Comparison of ENCODE assay signal across 9 mouse cellular contexts in the genomic region with DNA sequence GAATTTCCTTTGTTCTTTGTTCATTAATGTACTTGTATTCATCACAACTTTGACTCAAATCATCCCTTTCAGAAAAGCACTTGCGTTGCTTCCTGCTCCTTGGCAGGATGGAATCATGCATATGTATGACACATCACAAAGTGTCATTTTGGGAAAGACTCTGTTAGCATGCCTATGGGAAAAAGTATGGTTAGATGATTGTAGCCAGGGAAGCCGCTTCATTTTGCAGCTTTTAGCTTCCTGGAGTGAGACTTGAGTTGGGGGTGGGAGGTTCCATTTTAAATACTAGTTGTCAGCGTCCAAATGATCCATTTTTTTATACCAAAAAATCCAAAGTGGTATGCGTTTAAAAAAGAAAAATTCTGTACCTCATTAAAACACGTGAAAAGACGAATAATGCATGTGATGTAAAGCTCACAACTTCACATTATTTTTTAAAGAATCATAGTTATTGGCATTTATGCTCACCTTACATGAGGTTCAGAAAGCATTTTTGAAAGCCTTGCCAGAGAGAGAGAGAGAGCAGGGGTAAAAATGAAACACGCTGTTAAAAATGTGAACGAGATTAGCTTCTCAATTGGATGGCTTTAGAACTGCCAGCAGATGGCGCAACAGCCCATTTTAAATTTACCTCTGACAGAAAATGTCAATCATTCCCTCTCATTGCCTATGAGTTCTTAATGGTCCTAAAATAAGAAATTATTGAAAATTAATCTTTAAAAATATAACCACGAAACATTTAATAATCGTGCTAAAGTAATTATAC. TPM values are rescaled to one million over a fixed set of nuclear protein-coding genes. Genes with fewer than 3 reads are reported as not detected.
DNase-seq lines count a peak whose midpoint lies in the region; ATAC-seq and TF ChIP-seq lines count a peak whose summit lies in the region.
"Had no signal": no experiment of that assay in that cellular context is flagged by ENCODE, and none has a peak within 500 bp of the region (broad histone marks: within the 10 kb centered on the region; RNA-seq: fewer than 3 reads in every experiment).

No protein-coding gene starts in this region.

- H3K36me3 ChIP-seq in E14TG2a.4 (ENCODE audit: insufficient read depth, low read length) = no peaks in the 10 kb centered on the region
- H3K36me3 ChIP-seq: liver, embryonic 15.5 days had no signal

- peaks cover 4% of the 10 kb centered on the region; the same call in 1 of the 2 replicates for H3K9me3 ChIP-seq in E14TG2a.4 (ENCODE audit: low read length)
- H3K9me3 ChIP-seq: liver, embryonic 15.5 days had no signal

- DNase-seq in gastrocnemius, adult 18-20 months (ENCODE audit: low spot score) = peak; percentile 62
- DNase-seq in gastrocnemius, postnatal 25 days = no peak
- peak; percentile 10 for DNase-seq in cerebellum, adult 8-10 months
- DNase-seq in frontal cortex, postnatal 36 days (ENCODE audit: low spot score in 2 of 2) = peak; percentile 52 to 54
- peak; percentile 43 for DNase-seq in layer of hippocampus, adult 11-12 months (ENCODE audit: low spot score)
- DNase-seq in right cerebral cortex, postnatal 4 days = peak; percentile 81

- no peaks in the 10 kb centered on the region for H3K4me1 ChIP-seq in E14TG2a.4 (replicated peaks; ENCODE audit: low read depth, low read length)
- H3K4me1 ChIP-seq: liver, embryonic 15.5 days had no signal

- ATAC-seq in megakaryocyte, adult 5-6 weeks (ENCODE audit: poor library complexity, severe bottlenecking) = peak; percentile 49

- H3K27me3 ChIP-seq in E14TG2a.4 (ENCODE audit: insufficient read depth, low read length) = no peaks in the 10 kb centered on the region
- H3K27me3 ChIP-seq: liver, embryonic 15.5 days had no signal

- no peak overlapping the region for H3K4me3 ChIP-seq in E14TG2a.4 (replicated peaks; ENCODE audit: low read length)
- H3K4me3 ChIP-seq: liver, embryonic 15.5 days had no signal

- peak; percentile 49 for TF ChIP-seq CTCF in E14TG2a.4 (conservative IDR thresholded peaks at IDR 0.05; ENCODE audit: low read length)

RNA-seq across cellular contexts. Expression of gene Akr1e1, which starts 57.6 kb away (rescaled TPM):
- 10 to 100 TPM; 12.0 to 15.8 TPM for total RNA-seq in gastrocnemius, adult 18-20 months (2021)
- 10 to 100 TPM; 13.9 to 14.2 TPM for total RNA-seq in gastrocnemius, postnatal 25 days (2021)
- 9.4 and 15.6 TPM in 2 replicates for total RNA-seq in megakaryocyte, adult 5-6 weeks (2015)
- total RNA-seq in megakaryocyte, adult 5-6 weeks (2017) = 3.3 and 3.9 TPM in 2 replicates
